Mouse (Mus musculus): ENCODE results near the gene Gnl3l.

- TF ChIP-seq CTCF (IDR thresholded peaks at IDR 0.05; ENCODE audit: borderline replicate concordance, control insufficient read depth, extremely low read depth, insufficient read depth, low read length, poor library complexity) (no peak), POLR2A (IDR thresholded peaks at IDR 0.05; ENCODE audit: control insufficient read depth, extremely low read depth, insufficient read depth, low read length, poor library complexity) (no peak)
Observed at GRCm38 (mm10) chrX:151031400-151031799, 14.3 kb upstream of the Gnl3l start.

Data from thymus, adult 2 months (tissue).